Mouse (Mus musculus) kidney, postnatal 4 days (tissue): ENCODE data around the gene Rrp7a.

Source experiments
- DNase-seq, 2 experiments: peaks; one replicate each; pipeline ENCODE4 v3.0.0; 2021; ENCODE audit warnings: mixed read lengths in 2 of 2

Gene Rrp7a

DNA sequence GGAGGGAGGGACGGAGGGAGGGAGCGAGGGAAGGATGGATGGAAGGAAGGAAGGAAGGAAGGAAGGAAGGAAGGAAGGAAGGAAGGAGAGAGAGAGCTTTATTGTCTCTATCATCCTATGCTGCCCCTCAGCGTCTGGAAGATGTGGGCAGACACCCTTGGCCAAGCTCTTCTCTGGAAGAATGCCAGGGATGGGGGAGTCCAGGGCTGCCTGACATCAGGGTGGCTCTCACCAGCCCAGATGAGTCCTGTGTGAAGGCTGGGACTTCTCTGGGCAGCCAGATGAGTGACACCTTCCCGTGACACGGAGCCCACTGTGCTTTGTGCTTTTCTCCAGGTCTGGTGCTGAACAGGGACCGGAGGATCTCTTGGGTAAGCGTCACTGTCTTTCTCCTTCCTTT is 10.7 kb downstream of the Rrp7a start:
- DNase-seq: no peak

DNA sequence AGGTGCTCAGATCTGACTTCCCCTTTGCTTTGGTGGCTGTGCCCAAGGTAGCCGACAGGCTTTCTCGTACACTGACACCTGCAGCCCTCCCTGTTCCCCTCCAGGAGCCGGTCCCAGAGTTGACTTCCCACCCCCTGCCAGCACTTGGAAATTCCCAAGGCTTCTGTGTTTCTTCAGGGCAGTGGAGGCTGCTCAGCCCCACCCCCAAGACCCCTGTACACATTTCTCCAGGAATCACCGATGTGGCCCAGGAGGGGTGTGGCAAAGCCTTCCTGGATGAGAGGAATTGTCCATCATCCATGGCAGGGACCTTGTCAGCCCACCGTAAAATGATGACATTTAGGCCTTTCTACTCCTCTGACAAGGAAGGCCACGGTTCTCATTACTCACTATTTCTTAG is 11.3 kb downstream of the Rrp7a start:
- DNase-seq: no peak

DNA sequence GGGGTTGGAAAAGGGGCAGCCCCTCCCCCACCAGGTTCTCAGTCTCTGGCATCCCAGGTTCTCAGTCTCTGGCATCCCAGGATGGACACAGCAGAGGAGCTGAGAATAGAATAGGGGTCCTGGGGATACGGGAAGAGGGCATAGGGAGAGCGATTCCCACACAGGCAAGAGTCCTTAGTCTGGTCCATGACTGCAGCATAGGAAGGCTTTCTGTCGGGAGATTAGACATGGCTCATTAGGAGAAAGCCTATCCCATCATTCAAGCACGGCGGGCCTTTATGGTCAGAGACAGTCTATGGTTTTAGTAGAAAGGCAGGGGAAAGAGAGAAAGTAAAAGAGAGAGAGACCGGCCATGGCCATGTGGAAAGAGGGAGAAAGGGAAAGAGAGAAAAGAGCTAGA is 14.8 kb downstream of the Rrp7a start:
- DNase-seq: no peak

- no peak for DNase-seq
Measured at GRCm38 (mm10) chr15:83106426-83106825, 16.2 kb downstream of the Rrp7a start.

DNA sequence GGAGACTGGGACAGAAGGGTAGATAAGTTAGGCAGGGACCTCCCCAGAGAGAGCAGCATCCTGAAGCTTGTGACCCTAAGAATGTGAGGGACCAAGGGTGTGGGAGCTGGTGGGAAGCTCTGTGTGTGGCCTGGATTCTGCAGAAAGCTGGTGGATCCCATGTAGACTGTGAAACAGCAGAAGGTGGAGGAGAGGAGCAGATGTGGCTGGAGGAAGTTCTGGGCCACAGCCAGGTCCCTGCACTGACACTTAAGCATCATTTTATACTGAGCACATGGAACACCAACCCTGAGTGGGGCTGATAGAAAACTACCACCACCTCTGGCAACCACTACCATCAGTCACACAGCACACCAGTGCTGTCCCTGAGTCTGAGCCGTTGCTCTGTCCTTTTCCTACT is 19.5 kb downstream of the Rrp7a start:
- no peak for DNase-seq

GRCm38 (mm10) chr15:83100332-83100662 is 22.3 kb downstream of the Rrp7a start:
- DNase-seq: no peak

DNA sequence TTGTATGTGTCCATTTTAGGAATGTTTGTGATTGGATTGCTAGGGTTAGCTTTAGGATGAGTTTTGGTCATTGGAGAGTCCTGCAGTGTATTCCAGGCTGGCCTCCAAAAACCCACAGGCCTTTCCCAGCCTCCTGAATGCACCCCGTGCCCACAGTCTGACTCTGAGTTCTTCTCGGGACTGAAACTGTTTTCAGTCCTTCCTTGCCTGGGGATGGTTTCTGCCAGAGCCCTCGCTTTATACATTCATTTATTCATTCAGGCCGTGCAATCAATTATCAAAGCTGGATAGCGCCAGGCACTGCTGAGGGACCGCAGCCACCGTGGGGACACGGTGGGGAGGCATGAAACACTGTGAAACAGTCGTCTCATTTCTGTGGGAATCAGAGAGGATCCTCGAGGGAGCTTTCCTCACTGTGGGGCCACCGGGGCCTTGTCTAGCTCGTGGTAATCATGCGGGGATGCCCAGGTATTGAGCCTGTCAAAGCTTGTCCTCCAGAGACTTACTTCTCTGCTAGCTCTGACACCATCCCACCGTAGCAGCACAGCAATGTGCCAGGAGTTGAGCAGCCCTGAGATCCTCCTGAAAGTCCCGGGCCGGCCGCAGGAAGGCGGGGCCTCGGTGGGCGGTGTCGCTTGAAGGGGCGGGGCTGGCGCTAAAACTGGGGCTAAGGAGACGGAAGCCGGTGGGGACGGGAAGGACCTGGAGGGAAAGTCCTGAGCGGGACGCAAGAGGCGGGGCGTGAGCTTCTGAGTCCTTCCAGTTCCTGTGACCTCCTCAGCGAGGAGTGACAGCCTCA is 22.9 kb downstream of the Rrp7a start:
- peak; percentile 97 for DNase-seq

DNA sequence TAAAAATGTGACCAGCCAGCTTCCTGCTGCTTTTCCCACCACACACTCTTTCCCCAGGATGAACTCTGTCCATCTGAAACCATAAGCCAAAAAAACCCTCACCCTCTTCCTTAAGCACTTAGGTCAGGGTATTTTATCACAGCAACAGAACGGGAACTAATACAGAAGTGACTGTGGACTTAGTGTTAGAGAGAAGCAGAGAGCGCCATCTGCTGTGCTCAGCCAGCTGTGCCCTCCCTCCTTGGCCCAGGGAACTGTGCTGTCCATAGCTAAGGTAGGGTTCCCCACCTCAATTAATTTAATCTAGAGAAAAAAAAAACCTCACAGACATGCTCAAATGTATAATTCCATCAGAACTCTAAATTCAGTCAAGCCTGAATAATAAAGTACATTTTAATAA is 26.7 kb downstream of the Rrp7a start:
- DNase-seq: peak; percentile 50 to 57

- no peak for DNase-seq
Measured at GRCm38 (mm10) chr15:83093687-83094086, 28.9 kb downstream of the Rrp7a start.

DNA sequence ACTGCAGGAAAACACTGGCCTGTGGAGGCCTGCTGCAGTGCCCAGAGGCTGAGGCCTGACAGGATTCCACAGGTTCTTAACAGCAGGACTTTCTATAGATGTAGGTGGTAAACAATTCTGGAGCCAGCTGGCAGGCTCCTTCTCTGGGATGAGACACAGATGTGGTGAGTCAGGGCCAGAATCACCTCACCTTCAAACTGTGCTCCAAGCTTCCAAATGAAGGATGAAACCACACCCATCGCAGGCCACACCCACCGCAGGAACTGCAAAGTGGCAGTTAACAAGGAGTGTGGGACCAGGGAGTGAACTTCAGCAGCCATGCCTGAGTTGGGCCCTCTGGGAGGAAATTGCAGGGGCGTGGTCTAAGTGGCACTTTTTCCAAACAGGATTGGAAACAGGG is 31.7 kb downstream of the Rrp7a start:
- DNase-seq: no peak

GRCm38 (mm10) chr15:83089429-83089605 is 33.3 kb downstream of the Rrp7a start, which contains the start of gene Serhl:
Serhl (plus strand) TSS chr15:83089506.
- no peak for DNase-seq

DNA sequence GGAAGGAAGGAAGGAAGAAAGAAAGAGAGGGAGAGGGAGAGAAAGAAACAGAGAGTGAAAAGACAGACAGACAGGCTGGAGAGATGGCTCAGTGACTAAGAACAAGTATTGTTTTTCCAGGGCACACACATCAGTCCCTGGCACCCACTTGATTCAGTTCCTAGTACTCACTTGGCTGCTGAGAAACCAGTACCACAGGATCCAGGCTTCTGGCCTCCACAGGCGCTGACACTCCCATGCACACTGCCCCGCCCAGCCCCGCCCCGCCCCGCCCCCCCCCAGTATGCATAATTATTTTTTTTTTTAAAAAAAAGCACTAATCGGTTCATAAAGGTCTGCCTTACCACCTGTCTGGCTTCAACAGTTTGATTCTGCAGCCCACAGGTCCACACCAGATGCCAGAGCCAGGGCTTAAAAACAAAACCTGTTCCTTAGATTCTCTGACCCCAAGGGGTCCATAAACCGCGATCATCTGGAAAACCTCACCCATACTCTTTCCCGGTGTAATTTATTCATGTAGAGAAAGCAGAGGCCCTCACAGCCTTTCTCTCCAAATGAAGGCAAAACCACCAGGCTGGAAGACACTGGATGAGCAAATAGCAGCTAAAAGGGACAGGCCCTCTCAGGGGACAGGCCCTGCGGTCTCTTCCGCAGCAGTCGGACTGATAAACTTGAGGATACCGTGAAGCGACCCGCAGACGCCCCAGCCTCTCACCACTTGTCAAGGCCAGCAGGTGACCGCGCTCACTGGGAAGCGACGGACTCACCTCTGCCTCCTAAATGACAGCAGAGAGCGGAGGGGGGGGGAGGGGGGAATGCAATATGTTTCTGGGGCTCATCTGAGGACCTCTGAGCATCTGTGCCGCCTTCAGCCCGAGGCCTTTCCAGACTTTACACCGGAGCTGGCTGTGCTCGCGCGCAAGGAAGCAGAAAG is 33.8 kb downstream of the Rrp7a start:
- DNase-seq: no peak

DNA sequence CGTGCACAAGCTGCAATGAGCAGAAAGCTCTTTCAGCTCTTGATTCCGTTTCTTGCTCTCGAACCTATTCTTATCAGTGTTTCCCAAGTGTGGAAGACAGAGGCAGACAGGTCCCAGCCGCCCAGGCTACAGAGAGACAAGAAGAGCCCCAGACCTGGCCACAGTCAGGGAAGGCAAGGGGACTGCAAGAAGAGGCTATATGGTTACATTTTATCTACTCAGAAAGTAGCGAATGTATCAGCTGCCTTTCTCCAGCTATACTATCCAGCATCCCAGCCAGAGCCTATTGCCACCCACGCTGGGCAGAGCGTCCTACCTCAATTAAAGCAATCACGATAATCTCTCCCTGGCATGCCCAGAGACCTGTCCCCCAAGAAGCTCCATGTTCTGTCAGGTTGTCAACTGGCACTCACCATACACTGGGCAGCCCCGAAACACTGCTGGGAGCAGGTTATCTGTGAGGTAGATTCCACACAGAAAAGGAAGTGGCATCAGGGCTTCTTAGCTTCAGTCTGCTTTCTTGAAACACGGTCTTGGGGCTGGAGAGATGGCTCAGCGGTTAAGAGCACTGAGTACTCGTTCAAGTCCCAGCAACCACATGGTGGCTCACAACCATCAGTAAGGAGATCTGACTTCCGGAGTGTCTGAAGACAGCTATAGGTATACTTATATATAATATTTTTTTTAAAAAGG is 35.8 kb downstream of the Rrp7a start:
- no peak for DNase-seq

GRCm38 (mm10) chr15:83085901-83086300 is 36.7 kb downstream of the Rrp7a start:
- DNase-seq: peak; percentile 75 to 79

GRCm38 (mm10) chr15:83084022-83084640 is 38.5 kb downstream of the Rrp7a start:
- peak; percentile 47 to 63 for DNase-seq

DNA sequence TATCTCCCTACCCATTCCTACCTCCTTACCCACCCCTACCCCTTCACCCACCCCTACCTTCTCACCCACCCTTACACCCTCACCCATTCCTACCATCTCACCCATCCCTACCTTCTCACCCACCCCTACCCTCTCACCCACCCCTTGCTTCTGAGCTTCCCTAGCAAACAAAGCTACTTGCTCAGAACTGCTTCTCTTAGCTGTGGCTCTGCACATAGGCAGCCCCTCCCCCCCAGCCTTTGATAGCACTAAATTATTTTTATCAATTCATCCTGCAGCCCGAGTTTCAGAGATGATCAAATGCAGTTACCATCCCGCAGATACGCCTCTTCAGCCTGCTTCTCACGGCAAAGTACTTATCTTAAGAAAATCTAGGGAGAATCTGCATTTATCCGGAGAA is 39.1 kb downstream of the Rrp7a start:
- no peak for DNase-seq

DNA sequence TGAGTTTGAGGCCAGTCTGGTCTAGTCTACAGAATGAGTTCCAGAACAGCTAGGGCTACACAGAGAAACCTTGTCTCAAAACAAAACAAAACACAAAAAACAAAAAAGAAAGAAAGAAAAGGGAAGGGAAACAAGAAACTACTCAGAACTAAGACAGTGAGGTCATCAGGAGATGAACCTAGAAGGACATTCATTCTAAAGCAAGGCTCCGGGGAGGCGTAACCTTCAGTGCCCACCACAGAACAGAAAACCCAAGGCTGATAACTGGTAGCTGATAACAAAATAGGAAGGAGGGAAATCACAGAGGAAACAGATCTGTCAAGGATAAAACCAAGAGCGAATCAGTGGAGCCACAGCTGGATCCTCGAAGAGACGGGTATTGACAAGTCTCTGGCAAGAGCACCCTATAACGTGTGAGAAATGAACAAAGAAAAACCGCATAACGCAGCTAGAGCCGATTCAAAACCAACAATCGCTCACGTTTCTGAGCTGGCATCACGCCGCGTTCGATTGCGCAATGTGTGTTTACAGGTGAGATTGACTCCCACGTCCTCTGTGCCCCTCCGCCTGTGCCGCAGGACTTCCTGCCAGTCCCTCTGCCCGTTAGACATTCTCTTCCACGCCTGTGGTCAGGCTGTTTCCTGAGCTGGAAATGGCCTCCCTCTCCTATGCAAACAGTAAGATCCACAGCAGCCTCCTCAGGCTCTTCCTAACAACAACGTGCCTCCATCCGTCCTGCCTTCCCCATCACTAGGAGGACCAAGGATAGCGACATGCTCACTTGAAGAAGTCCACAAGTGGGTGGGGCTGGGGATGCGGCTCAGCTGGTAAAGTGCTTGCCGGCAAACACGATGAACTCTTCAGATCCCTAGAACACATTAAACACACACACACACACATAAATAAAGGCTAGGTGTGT is 46.7 kb downstream of the Rrp7a start:
- no peak for DNase-seq

GRCm38 (mm10) chr15:83074179-83074578 is 48.4 kb downstream of the Rrp7a start:
- DNase-seq: no peak

GRCm38 (mm10) chr15:83071752-83072151 is 50.8 kb downstream of the Rrp7a start:
- no peak for DNase-seq

DNA sequence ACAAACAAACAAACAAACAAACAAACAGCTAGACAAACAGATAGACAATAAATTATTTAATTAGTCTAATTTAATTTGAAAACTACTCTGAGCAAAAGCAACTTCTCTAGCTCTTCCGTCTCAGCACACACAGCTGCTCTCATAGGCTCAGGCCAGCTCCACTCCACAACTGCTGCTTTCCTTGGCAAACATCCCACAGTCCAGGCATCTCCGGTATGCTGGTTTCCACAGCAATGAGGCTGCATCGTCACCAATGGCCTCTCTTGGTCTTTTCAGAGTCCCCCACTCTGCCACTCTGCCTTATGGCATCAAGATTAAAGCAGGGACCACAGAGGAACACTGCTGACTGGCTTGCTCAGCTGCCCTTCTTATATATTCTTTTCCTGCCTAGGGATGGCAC is 51.7 kb downstream of the Rrp7a start:
- peak; percentile 76 to 83 for DNase-seq

GRCm38 (mm10) chr15:83068270-83068669 is 54.3 kb downstream of the Rrp7a start:
- no peak for DNase-seq

- peak; percentile 31 to 41 for DNase-seq
Measured at GRCm38 (mm10) chr15:83065543-83065942, 57.1 kb downstream of the Rrp7a start.
